Mouse (Mus musculus) cerebellum, adult 11 months (tissue): ENCODE measurements around the gene Zfp456.
"Not testable (repeated sequence)": the region's sequence is repeated elsewhere in the genome, so short reads cannot be mapped to it uniquely, and the experiment has no call there.

Source experiments
- DNase-seq: peaks from one replicate; pipeline ENCODE4 v3.0.0; 2022

The Zfp456 gene

DNA sequence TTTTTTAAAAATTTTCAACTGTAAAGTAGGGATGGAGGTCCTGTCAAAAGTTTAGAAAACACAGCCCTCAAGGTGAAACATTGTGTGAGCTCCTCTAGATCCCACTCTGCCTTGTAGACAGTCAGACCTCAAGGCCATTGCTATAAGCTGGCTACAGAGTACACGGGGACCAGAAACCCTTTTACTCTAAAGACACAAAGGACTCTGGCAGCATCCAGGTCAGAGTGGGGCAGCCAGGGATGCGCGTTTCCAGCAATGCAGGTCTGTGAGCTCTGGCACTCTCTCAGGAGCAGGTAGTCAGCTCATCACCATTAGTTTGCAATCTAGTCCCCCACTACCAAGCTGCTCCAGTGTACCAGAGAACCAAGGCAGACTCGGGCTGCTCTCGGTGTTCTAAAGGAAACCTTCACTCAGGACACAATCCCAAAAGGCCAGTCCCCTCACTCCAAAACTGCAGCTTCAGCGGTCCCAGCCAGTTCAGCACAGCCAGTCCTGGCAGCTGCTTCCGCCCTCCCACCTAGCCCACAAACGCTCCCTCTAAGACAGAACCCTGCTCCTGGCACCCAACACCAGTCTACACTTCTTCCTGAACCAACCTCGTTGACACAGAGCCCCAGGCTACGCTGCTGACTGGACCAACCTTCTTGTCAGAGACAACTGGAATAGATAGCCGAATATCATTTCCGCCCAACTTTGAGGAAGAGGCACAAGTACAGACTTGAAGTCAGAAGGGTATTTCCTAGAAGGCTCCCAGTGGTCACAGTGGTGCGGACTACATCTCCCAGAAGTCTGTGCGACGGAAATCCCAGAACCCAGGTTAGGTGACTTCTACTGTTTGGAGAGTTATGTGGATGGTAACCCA lies at the start of gene Zfp456, which contains the start of gene Gm28041:
Zfp456 (minus strand) TSS at position 761 of the 862 bp plus-strand sequence.
Gm28041 (minus strand) TSS at position 684 of the 862 bp plus-strand sequence.
- DNase-seq = not testable (repeated sequence)

DNA sequence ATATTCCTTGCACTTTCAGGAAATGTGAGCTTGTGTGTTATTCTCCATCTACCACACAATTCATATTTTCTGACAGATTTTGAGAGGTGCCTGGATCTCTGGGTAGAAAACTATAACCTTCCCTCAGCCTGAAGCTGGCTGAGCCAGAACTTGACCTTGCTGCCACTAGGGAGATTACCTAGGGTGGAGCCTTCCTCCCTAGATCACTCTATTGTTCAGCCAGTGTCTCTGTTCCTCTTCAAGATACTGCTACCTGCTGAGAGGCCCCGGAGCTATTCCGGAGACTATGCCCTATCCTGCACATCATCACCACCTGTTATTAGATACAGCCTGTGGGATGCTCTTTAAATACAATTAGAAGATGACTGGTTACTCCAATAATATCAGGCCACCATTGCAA lies 46.9 kb upstream of the Zfp456 start:
- DNase-seq = not testable (repeated sequence)

DNA sequence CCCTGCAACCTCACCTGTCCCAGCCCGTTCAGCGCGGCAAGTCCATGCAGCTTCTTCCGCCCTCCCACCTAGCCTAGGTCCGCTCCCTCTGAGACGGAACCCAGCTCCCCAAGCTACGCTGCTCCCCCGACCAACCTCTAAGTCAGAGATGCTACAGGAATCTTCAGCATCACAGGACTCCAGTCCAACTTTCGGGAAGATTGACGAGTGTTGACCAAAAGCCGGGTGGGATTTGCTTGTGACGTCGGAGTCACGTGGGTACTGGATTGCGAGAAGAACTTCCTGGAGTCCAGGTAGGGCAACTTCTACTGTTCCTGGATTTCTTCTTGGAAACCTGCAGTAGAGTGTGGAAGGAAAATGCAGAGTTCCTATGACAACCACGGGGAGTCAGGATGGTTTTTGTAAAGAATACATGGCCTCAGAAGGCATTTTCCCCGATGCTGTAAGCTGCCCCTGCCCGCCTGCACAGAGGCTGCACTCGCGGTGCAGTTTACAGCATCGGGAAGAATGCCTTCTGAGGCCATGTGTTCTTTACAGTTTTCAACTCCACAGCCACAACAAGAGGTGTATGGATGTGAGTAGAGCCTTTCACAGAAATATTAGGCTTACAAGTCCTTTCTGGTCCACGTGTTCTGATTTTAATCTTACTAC lies 45.7 kb upstream of the Zfp456 start, which contains the start of gene Zfp459:
Zfp459 (minus strand) TSS at position 212 of the 651 bp plus-strand sequence.
- DNase-seq = peak; percentile 28

DNA sequence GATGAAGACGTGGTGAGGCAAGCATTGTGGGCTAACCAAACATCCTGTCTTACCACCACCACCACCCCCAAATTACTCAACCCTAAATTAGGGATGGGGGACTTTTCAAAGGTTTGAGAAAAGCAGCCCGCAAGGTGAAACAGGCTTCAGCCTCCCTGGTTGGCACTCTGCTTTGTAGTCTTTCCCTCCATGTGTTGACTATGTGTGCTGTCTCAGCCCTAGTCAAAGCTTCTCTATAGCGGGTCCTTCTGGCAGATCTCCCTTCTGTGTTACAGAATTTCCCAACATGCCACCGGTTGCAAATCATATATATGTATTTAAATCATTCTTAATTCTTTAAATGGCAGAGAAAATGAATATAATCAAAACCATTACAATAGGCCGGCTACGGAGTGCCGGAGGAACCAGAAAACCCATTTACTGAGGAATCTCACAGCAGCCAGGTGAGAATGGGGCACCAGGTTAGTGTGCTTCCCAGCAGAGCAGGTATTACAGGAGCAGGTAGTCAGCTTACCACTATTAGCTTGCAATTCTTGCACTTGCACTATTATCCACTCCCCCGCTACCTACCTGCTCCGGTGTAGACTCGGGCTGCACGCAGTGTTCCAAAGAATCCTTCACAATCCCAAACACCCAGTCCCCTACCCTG lies 45.1 kb upstream of the Zfp456 start:
- no peak for DNase-seq

DNA sequence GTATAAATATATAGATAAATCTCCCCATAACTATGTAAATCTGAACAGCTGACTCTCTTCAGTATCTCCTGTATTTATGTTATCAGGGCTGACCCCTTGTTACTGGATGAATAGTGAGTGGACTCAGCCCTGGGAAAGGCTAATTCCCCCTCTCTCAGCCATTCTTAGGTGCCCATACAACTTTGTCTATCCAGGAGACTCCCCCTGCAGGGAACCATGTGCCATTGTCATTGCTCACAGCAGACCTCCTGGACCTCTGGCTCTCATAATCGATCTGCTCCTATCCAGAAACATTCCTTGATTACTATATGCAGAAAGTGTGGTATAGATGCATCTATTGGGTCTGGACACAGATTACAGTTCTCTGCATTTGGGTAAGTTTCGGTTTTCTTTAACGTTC lies 41.2 kb upstream of the Zfp456 start:
- DNase-seq = no peak

DNA sequence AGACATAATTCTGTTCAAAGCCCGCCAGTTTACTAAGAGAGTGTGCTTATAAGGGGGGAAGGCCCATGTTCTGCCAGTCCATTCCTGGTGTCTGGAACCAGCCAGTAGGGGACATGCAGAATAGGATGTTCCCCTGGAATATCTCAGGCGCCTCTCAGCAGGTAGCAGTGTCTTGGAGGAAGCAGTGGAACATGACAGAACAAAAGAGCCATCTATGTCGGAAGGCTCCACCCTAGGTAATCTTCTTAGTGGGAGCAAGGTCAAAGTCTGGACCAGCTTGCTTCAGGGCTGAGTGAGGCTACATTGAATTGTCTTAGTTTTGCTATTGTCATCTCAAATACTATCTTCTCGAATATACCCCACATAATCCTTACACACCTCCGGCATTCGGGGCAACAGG lies 40.1 kb upstream of the Zfp456 start:
- no peak for DNase-seq

DNA sequence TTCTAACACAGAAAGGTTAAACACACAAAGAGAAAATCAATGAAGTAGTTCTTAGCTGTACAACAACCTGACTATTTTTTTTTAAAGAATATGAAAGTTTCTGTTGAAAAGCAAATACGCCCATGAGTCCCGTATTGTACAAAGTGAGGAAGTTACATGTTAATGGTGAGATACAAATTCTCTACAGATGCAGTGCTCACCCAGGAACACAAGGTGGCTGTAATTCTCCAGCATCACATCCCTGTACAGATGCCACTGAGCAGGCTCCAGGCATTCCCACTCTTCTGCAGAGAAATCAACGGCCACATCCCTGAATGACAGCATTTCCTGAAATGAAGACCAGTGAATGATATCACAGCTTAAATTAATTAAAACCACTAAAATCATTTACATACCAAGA lies 38.0 kb upstream of the Zfp456 start:
- not testable (repeated sequence) for DNase-seq

DNA sequence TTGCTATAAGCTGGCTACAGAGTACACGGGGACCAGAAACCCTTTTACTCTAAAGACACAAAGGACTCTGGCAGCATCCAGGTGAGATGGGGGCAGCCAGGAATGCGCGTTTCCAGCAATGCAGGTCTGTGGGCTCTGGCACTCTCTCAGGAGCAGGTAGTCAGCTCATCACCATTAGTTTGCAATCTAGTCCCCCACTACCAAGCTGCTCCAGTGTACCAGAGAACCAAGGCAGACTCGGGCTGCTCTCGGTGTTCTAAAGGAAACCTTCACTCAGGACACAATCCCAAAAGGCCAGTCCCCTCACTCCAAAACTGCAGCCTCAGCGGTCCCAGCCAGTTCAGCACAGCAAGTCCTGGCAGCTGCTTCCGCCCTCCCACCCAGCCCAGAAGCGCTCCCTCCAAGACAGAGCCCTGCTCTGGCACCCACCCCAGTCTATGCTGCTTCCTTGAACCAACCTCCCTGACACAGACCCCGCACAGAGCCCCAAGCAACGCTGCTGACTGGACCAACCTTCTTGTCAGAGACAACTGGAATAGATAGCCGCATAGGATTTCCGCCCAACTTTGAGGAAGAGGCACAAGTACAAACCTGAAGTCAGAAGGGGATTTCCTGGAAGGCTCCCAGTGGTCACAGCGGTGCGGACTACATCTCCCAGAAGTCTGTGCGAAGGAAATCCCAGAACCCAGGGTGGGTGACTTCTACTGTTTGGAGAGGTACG lies 23.7 kb upstream of the Zfp456 start, which contains the start of gene Zfp429:
Zfp429 (minus strand) TSS at position 637 of the 721 bp plus-strand sequence.
- peak; percentile 41 for DNase-seq

DNA sequence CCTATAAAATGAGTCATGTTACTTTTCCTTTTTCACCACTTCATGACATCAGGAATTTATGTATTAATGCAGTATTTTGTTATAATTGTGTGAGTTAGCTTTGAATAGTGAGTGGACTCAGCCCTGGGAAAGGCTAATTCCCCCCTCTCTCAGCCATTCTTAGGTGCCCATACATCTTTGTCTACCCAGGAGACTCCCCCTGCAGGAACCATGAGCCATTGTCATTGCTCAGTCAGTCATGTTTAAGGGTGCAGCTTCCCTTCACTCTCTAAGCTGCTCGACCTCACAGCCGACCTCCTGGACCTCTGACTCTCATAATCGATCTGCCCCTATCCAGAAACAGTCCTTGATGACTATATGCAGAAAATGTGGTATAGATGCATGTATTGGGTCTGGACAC lies 645 bp upstream of the Zfp456 start:
- DNase-seq = not testable (repeated sequence)

DNA sequence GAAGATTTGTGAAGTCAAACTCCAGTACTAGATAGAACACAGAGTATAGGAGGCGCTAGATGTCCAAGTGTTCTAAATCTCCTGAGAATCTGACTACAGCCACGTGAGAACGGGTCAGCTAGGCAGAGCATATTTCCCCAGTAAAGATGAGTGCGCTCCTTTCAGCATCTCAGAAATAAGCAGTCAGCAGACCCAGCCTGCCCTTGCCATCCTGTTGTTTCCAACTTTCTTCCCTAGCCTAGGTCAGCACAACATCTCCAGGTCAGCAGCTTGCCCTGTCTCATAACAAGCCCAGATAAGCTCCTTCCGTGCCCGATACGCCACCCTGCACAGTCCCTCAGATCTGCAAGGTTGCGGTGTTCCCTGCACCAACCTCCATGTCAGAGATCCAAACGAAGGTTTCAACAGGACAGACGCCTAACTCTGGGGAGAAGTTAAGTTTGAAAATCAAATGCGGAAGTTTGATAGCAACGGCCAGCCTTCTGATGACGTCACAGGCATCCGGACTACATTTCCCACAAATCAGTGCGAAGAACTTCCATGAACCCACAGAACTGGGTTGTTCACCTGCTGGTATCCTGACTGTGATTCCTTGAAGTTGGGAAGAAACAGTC lies 15.4 kb downstream of the Zfp456 start, which contains the start of the genes Gm28044 and Zfp953:
Gm28044 (minus strand) TSS at position 406 of the 614 bp plus-strand sequence.
Zfp953 (minus strand) TSS at position 475 of the 614 bp plus-strand sequence.
- DNase-seq = peak; percentile 80

DNA sequence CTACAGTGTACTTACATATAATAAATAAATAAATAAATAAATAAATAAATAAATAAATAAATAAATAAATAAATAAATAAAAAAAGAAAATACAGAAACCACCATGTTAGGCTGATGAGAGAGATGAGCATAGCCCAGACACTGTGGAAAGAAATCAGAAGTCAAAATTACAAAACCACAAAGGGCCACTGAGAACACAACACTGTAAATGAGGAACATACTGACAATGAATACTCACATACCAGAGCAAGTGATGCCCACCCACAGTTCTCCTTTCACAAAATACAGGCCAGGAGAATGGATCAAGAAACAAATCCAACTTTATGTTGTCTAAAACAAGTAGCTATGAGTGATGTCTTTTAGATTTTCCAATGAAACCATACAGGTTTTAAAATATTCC lies 23.8 kb downstream of the Zfp456 start:
- no peak for DNase-seq

DNA sequence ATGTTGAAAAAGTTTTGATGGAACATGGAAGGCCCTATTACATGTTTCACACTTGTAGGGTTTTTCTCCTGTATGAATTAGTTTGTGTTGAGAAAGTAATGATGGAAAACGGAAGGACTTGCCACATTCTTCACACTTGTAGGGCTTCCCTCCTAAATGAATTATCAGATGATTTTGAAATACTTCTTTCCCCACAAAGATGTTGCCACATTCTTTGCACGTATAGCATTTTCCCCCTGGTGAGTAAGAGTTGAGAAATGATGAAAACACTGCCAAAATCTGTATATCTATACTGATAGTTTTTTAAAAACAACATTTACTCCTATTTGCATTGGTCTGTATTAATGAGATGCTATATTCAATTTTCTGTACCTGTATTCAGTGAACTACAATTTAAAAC lies 32.2 kb downstream of the Zfp456 start:
- DNase-seq = no peak

DNA sequence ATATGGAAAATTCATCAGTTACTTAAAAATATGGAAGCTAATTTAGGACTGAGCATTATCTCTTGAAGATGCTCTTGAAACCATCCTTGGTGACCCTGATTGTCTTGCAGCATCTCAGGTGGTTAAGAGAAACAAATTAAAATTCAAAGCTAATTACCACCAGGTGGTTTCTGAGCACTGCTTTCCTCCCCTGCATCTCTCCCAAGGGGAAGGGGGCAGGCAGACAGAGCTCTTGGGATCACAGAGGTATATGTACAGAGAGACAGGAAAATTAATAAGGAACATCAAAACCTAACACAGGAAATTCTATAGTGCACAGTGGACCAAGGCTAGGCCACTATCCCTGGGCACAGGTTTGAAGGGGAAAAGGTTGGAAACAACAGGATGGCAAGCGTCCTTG lies 42.7 kb downstream of the Zfp456 start:
- DNase-seq = no peak

DNA sequence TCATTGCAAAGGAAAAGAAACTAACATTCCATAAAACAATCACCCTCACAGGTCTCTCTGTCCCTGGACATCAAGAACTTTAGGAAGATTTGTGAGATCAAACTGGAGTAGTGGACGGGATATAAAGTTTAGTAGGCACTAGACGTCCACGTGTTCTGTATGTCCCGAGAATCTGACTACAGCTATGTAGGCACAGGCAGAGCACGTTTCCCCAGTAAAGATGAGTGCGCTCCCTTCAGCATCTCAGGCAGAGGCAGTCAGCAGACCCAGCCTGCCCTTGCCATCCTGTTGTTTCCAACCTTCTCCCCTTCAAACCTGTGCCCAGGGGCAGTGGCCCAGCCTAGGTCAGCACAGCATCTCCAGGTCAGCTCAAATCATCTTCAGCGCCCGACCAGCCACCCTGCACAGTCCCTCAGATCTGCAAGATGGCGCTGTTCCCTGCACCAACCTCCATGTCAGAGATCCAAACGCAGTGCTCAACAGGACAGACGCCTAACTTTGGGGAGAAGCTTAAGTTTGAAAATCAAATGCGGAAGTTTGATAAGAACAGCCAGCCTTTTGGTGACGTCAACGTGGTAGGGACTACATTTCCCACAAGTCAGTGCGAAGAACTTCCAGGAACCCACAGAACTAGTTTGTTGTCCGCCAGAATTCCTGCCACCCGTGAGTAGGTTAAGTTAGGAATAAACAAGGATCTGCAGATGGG lies 43.4 kb downstream of the Zfp456 start, which contains the start of gene Zfp595:
Zfp595 (minus strand) TSS at position 552 of the 706 bp plus-strand sequence.
- peak; percentile 65 for DNase-seq
